Mouse (Mus musculus) brown adipose tissue, adult 24 weeks (tissue): ENCODE measurements around the gene Catip. TPM values are rescaled to one million over a fixed set of nuclear protein-coding genes. Genes with fewer than 3 reads are reported as not detected.
"Not testable (repeated sequence)": the region's sequence is repeated elsewhere in the genome, so short reads cannot be mapped to it uniquely, and the experiment has no call there.

Experiments used
- H3K27ac ChIP-seq: fragments of 200-500 bp; replicated peaks from 2 replicates; pipeline ENCODE4 v1.5.1; 2012; ENCODE audit warnings: low read depth, mild to moderate bottlenecking, low read length
- H3K4me1 ChIP-seq: fragments of 200-500 bp; 2 replicates; pipeline ENCODE4 v1.6.1; 2012; ENCODE audit warnings: low read length, mixed read lengths; ENCODE audit not compliant: control insufficient read depth, insufficient read depth, insufficient read length
- H3K4me3 ChIP-seq: fragments of 200-500 bp; 2 replicates; pipeline ENCODE4 v1.5.1; 2012; ENCODE audit warnings: low read depth, mild to moderate bottlenecking, low read length, moderate library complexity; ENCODE audit not compliant: insufficient read depth
- polyA plus RNA-seq: library from polyadenylated mRNA; stranded (reverse); fragments of >200 nt; gene quantifications from 2 replicates; pipeline ENCODE4 v1.2.4, GENCODE M21; 2012; ENCODE audit not compliant: missing spikeins, insufficient read depth, insufficient read length

The Catip gene
- polyA plus RNA-seq, 1 experiment = not detected

- Histone ChIP-seq H3K4me1 (peaks cover 53% of the 10 kb centered on the region), H3K27ac (peak overlapping the region; percentile 2; the same call in 1 of the 2 replicates)
Measured at GRCm38 (mm10) chr1:74337241-74337771, 24.6 kb upstream of the Catip start.

GRCm38 (mm10) chr1:74338013-74338412 lies 23.9 kb upstream of the Catip start:
- Histone ChIP-seq H3K4me1 (peaks cover 53% of the 10 kb centered on the region), H3K27ac (peak overlapping the region; percentile 47), H3K4me3 (no peak overlapping the region)

More at GRCm38 (mm10) chr1:74337241-74337771, 24.6 kb upstream of the Catip start:
- no peak overlapping the region for H3K4me3 ChIP-seq

GRCm38 (mm10) chr1:74338626-74339025 lies 23.3 kb upstream of the Catip start:
- peak overlapping the region; percentile 47; the same call in 1 of the 2 replicates for H3K27ac ChIP-seq
- H3K4me3 ChIP-seq = no peak overlapping the region
- H3K4me1 ChIP-seq = peaks cover 58% of the 10 kb centered on the region

GRCm38 (mm10) chr1:74339917-74340316 lies 22.0 kb upstream of the Catip start:
- H3K4me1 ChIP-seq = peaks cover 63% of the 10 kb centered on the region
- H3K27ac ChIP-seq = peak overlapping the region; percentile 57
- no peak overlapping the region for H3K4me3 ChIP-seq

GRCm38 (mm10) chr1:74340361-74340764 lies 21.5 kb upstream of the Catip start:
- H3K4me3 ChIP-seq = no peak overlapping the region
- H3K4me1 ChIP-seq = peaks cover 63% of the 10 kb centered on the region
- H3K27ac ChIP-seq = peak overlapping the region; percentile 57

- not testable (repeated sequence) for H3K4me3 ChIP-seq, H3K27ac ChIP-seq
- peaks cover 59% of the 10 kb centered on the region for H3K4me1 ChIP-seq
Measured at GRCm38 (mm10) chr1:74340992-74341391, 20.9 kb upstream of the Catip start.

GRCm38 (mm10) chr1:74341898-74342297 lies 20.0 kb upstream of the Catip start:
- no peak overlapping the region for H3K4me3 ChIP-seq
- H3K4me1 ChIP-seq = peaks cover 58% of the 10 kb centered on the region
- no peak overlapping the region for H3K27ac ChIP-seq

GRCm38 (mm10) chr1:74342308-74342707 lies 19.6 kb upstream of the Catip start:
- Histone ChIP-seq H3K4me1 (peaks cover 54% of the 10 kb centered on the region), H3K4me3 (no peak overlapping the region), H3K27ac (no peak overlapping the region)

GRCm38 (mm10) chr1:74343161-74343560 lies 18.7 kb upstream of the Catip start:
- no peak overlapping the region for H3K4me3 ChIP-seq
- H3K4me1 ChIP-seq = peaks cover 47% of the 10 kb centered on the region
- peak overlapping the region; percentile 35; the same call in 1 of the 2 replicates for H3K27ac ChIP-seq

GRCm38 (mm10) chr1:74344163-74344916 lies 17.6 kb upstream of the Catip start:
- peak overlapping the region; percentile 49 for H3K27ac ChIP-seq
- no peak overlapping the region for H3K4me3 ChIP-seq
- peaks cover 35% of the 10 kb centered on the region for H3K4me1 ChIP-seq

- Histone ChIP-seq H3K4me1 (peaks cover 10% of the 10 kb centered on the region), H3K4me3 (no peak overlapping the region), H3K27ac (no peak overlapping the region)
Measured at GRCm38 (mm10) chr1:74351185-74351769, 10.6 kb upstream of the Catip start.

- Histone ChIP-seq H3K4me1 (peaks cover 10% of the 10 kb centered on the region), H3K27ac (peak overlapping the region; percentile 47), H3K4me3 (no peak overlapping the region)
Measured at GRCm38 (mm10) chr1:74352532-74353096, 9.3 kb upstream of the Catip start.

- Histone ChIP-seq H3K27ac (no peak overlapping the region), H3K4me3 (no peak overlapping the region), H3K4me1 (peaks cover 10% of the 10 kb centered on the region)
Measured at GRCm38 (mm10) chr1:74353453-74354229, 8.3 kb upstream of the Catip start.

GRCm38 (mm10) chr1:74357531-74357930 lies 4.4 kb upstream of the Catip start:
- no peak overlapping the region for H3K27ac ChIP-seq
- H3K4me3 ChIP-seq = no peak overlapping the region
- H3K4me1 ChIP-seq = 0 out of 2 replicates have a peak, but pooled peaks cover under 1% of the 10 kb centered on the region
